ENCODE assay signal across 8 mouse cellular contexts in the genomic region with DNA sequence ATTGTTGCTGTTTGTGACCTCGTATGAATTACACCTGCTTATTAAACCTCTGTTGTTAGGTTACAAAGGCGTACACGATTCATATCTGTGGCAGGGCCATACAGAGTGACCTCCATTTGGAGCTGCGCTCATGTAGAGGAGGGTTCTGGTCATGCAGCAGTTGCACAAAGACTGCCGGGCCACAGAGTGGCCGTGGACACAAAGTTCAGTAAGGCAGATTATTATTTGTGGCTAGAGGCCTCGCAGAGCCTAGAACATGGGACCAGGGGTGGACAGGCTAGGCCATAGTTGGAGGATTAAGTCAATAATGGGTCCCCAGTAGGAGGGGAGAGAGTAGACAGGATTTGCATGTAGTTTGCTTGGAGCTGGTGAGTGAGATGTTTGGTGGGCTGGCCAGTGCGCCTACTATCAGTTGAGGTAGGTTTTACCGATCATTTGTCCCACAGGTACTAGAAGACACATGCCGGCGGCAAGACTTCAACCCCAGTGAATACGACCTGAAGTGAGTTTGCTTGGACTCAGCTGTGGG. TPM values are rescaled to one million over a fixed set of nuclear protein-coding genes. Genes with fewer than 3 reads are reported as not detected.
DNase-seq lines count a peak whose midpoint lies in the region; ATAC-seq and TF ChIP-seq lines count a peak whose summit lies in the region.

No protein-coding gene starts in this region.

- no peaks in the 10 kb centered on the region for H3K9me3 ChIP-seq in hindbrain, embryonic 16.5 days (ENCODE audit: control insufficient read depth, low read length)
- no peaks in the 10 kb centered on the region for H3K9me3 ChIP-seq in midbrain, postnatal 0 days (ENCODE audit: low read length)

- peak overlapping the region; percentile 95 for H3K27ac ChIP-seq in layer of hippocampus, adult 2 months
- H3K27ac ChIP-seq in cortical plate, adult 2 months (ENCODE audit: insufficient read depth, low read length), result peak overlapping the region; percentile 14; the same call in 1 of the 2 replicates
- H3K27ac ChIP-seq in hindbrain, embryonic 16.5 days (ENCODE audit: low read depth, low read length), result peak overlapping the region; percentile 94
- peak overlapping the region; percentile 82 for H3K27ac ChIP-seq in midbrain, postnatal 0 days (ENCODE audit: low read depth, low read length)

- WGBS in hindbrain, embryonic 16.5 days, result 38% methylated on average over 12 of the region's 12 CpGs
- WGBS in midbrain, postnatal 0 days, result 29% methylated on average over 12 of the region's 12 CpGs

- peaks cover 5% of the 10 kb centered on the region; the same call in 1 of the 2 replicates for H3K4me1 ChIP-seq in cortical plate, adult 2 months (ENCODE audit: control insufficient read depth, insufficient read depth, low read length)
- peaks cover 7% of the 10 kb centered on the region for H3K4me1 ChIP-seq in hindbrain, embryonic 16.5 days (ENCODE audit: control insufficient read depth, insufficient read depth, low read depth, low read length)
- peaks cover 8% of the 10 kb centered on the region for H3K4me1 ChIP-seq in midbrain, postnatal 0 days (ENCODE audit: insufficient read depth, low read length)

- ATAC-seq in hindbrain, embryonic 16.5 days, result peak; percentile 37
- ATAC-seq in midbrain, postnatal 0 days (ENCODE audit: low FRiP score), result peak; percentile 28; the same call in 1 of the 2 replicates

- H3K9ac ChIP-seq in hindbrain, embryonic 16.5 days (ENCODE audit: low read depth, low read length), result peak overlapping the region; percentile 85
- peak overlapping the region; percentile 77 for H3K9ac ChIP-seq in midbrain, postnatal 0 days (replicated peaks; ENCODE audit: low read length, poor library complexity, severe bottlenecking)

- peak overlapping the region; percentile 93 for H3K4me2 ChIP-seq in hindbrain, embryonic 16.5 days (ENCODE audit: low read length)
- peak overlapping the region; percentile 67 for H3K4me2 ChIP-seq in midbrain, postnatal 0 days (ENCODE audit: low read depth, low read length, poor library complexity, severe bottlenecking)

- TF ChIP-seq POLR2A in cortical plate, adult 2 months (IDR thresholded peaks at IDR 0.05; ENCODE audit: extremely low read depth, insufficient read depth, low read length), result no peak

- no peak for TF ChIP-seq CTCF in layer of hippocampus, adult 2 months (conservative IDR thresholded peaks at IDR 0.05)
- TF ChIP-seq CTCF in cortical plate, adult 2 months (IDR thresholded peaks at IDR 0.05; ENCODE audit: extremely low read depth, insufficient read depth, low read length), result no peak
- no peak for TF ChIP-seq CTCF in midbrain, postnatal 0 days (IDR thresholded peaks at IDR 0.05)

- H3K4me3 ChIP-seq in layer of hippocampus, adult 2 months, result peak overlapping the region; percentile 79
- peak overlapping the region; percentile 74 for H3K4me3 ChIP-seq in cortical plate, adult 2 months (ENCODE audit: insufficient read depth, low read length)
- H3K4me3 ChIP-seq in hindbrain, embryonic 16.5 days (ENCODE audit: low read length), result peak overlapping the region; percentile 78
- peak overlapping the region; percentile 71 for H3K4me3 ChIP-seq in midbrain, postnatal 0 days (ENCODE audit: low read depth, low read length)

- H3K36me3 ChIP-seq in hindbrain, embryonic 16.5 days (ENCODE audit: control insufficient read depth, insufficient read depth, low read length), result peaks cover 5% of the 10 kb centered on the region; the same call in 1 of the 2 replicates
- peaks cover 13% of the 10 kb centered on the region for H3K36me3 ChIP-seq in midbrain, postnatal 0 days (ENCODE audit: insufficient read depth, low read length)

- H3K27me3 ChIP-seq in hindbrain, embryonic 16.5 days (replicated peaks; ENCODE audit: control insufficient read depth, insufficient read depth, low read length), result no peaks in the 10 kb centered on the region
- no peaks in the 10 kb centered on the region for H3K27me3 ChIP-seq in midbrain, postnatal 0 days (ENCODE audit: insufficient read depth, low read length)

- DNase-seq in layer of hippocampus, adult 2 months (ENCODE audit: low spot score in 2 of 2), result no peak
- no peak for DNase-seq in layer of hippocampus, adult 9-10 months (ENCODE audit: low spot score)
- no peak for DNase-seq in midbrain, postnatal 0 days (ENCODE audit: low spot score)
- DNase-seq in left cerebral cortex, adult 11 months (ENCODE audit: low spot score), result no peak
- no peak for DNase-seq in cerebellum, postnatal 4 days (ENCODE audit: low spot score in 2 of 2)
- DNase-seq in layer of hippocampus, adult 11-12 months (ENCODE audit: low spot score), result no peak

RNA-seq across cellular contexts. Expression of gene Aspscr1, which starts 0.9 kb away (rescaled TPM):
- total RNA-seq in layer of hippocampus, adult 2 months (2021), result 10 to 100 TPM; 50.7 to 53.2 TPM
- polyA plus RNA-seq in cortical plate, adult 2 months (2012; rRNA removed), result 46.2 and 46.8 TPM in 2 replicates
- polyA plus RNA-seq in hindbrain, embryonic 16.5 days (2015; fragmentation: Nextera tagmentation; extraction: Ambion mirVana), result 146 and 151 TPM in 2 replicates
- 106 and 113 TPM in 2 replicates for total RNA-seq in midbrain, postnatal 0 days (2014; rRNA removed)
- 143 and 153 TPM in 2 replicates for polyA plus RNA-seq in midbrain, postnatal 0 days (2015; fragmentation: Nextera tagmentation; extraction: Ambion mirVana)

RNA-seq across cellular contexts. Expression of gene Notum, which starts 12.7 kb away (rescaled TPM):
- 1 to 10 TPM; 4.7 to 5.4 TPM for total RNA-seq in layer of hippocampus, adult 2 months (2021)
- 6.8 and 7.1 TPM in 2 replicates for polyA plus RNA-seq in cortical plate, adult 2 months (2012; rRNA removed)
- 3.1 and 3.8 TPM in 2 replicates for polyA plus RNA-seq in hindbrain, embryonic 16.5 days (2015; fragmentation: Nextera tagmentation; extraction: Ambion mirVana)
- total RNA-seq in midbrain, postnatal 0 days (2014; rRNA removed), result 5.5 and 10.5 TPM in 2 replicates
- 3.1 and 3.6 TPM in 2 replicates for polyA plus RNA-seq in midbrain, postnatal 0 days (2015; fragmentation: Nextera tagmentation; extraction: Ambion mirVana)

RNA-seq across cellular contexts. Expression of gene Myadml2, which starts 25.7 kb away (rescaled TPM):
- 1 to 10 TPM; 3.9 to 8.7 TPM for total RNA-seq in layer of hippocampus, adult 2 months (2021)
- 3.4 and 3.6 TPM in 2 replicates for polyA plus RNA-seq in cortical plate, adult 2 months (2012; rRNA removed)
- polyA plus RNA-seq in hindbrain, embryonic 16.5 days (2015; fragmentation: Nextera tagmentation; extraction: Ambion mirVana), result 1.1 and 2.4 TPM in 2 replicates
- 1.5 and 1.6 TPM in 2 replicates for total RNA-seq in midbrain, postnatal 0 days (2014; rRNA removed)
- 1.4 and 1.7 TPM in 2 replicates for polyA plus RNA-seq in midbrain, postnatal 0 days (2015; fragmentation: Nextera tagmentation; extraction: Ambion mirVana)

RNA-seq across cellular contexts. Expression of gene Pycr1, which starts 30.1 kb away (rescaled TPM):
- 1 to 10 TPM; 1.3 to 1.8 TPM for total RNA-seq in layer of hippocampus, adult 2 months (2021)
- polyA plus RNA-seq in cortical plate, adult 2 months (2012; rRNA removed), result 2.2 and 3.6 TPM in 2 replicates
- 18.0 and 20.0 TPM in 2 replicates for polyA plus RNA-seq in hindbrain, embryonic 16.5 days (2015; fragmentation: Nextera tagmentation; extraction: Ambion mirVana)
- total RNA-seq in midbrain, postnatal 0 days (2014; rRNA removed), result 8.6 and 10.8 TPM in 2 replicates
- polyA plus RNA-seq in midbrain, postnatal 0 days (2015; fragmentation: Nextera tagmentation; extraction: Ambion mirVana), result 10.4 and 11.7 TPM in 2 replicates

RNA-seq across cellular contexts. Expression of gene Cenpx, which starts 39.9 kb away (rescaled TPM):
- 10 to 100 TPM; 13.1 to 16.9 TPM for total RNA-seq in layer of hippocampus, adult 2 months (2021)
- 36.2 and 40.2 TPM in 2 replicates for polyA plus RNA-seq in cortical plate, adult 2 months (2012; rRNA removed)
- 106 and 107 TPM in 2 replicates for polyA plus RNA-seq in hindbrain, embryonic 16.5 days (2015; fragmentation: Nextera tagmentation; extraction: Ambion mirVana)
- 70.8 and 76.0 TPM in 2 replicates for total RNA-seq in midbrain, postnatal 0 days (2014; rRNA removed)
- 94.5 and 94.6 TPM in 2 replicates for polyA plus RNA-seq in midbrain, postnatal 0 days (2015; fragmentation: Nextera tagmentation; extraction: Ambion mirVana)

Comparison
In these comparisons a context has a peak if more than half of its experiments do, and no peak if none do; other contexts are left out.
1. H3K27ac ChIP-seq: peak in every context shown above with its lines; median percentile 95 in layer of hippocampus, adult 2 months; 94 in hindbrain, embryonic 16.5 days; 82 in midbrain, postnatal 0 days; 14 in cortical plate, adult 2 months.